Mouse (Mus musculus): ENCODE data around the gene Clip4.

DNA sequence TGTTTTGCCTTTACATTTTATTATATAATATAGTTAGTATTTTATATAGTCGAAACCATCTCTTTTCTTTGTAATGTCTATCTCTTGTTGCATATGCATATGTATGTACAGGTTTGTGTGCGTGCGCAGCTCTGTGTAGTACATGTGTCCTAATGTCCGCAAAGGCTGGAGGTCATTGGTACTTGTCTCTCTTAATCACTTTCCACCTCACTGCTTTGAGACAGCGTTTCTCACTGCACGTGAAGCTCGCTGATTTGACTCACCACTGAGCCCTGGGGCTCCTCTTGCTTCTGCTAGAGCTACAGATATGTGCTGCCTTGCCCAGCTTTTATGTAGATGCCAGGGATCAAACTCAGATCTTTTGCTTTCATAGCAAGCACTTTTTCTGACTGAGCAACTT, 7.7 kb upstream of the Clip4 start:
- TF ChIP-seq CTCF (IDR thresholded peaks at IDR 0.05; ENCODE audit: insufficient read depth, low read length) (no peak), POLR2A (IDR thresholded peaks at IDR 0.05; ENCODE audit: borderline replicate concordance, extremely low read depth, low read depth, low read length) (no peak)

All from lung, adult 2 months (tissue).